Mouse (Mus musculus) testis, adult 2 months (tissue): ENCODE results near the gene Jade1. TPM values are rescaled to one million over a fixed set of nuclear protein-coding genes. Genes with fewer than 3 reads are reported as not detected.

ENCODE experiments used
- H3K27ac ChIP-seq: fragments of 200-500 bp; 2 replicates; pipeline ENCODE4 v1.5.1; 2012; ENCODE audit warnings: low read depth, low read length; ENCODE audit not compliant: control insufficient read depth, insufficient read depth
- H3K27me3 ChIP-seq: fragments of 200-500 bp; 2 replicates; pipeline ENCODE4 v1.6.1; 2012; ENCODE audit warnings: mild to moderate bottlenecking, low read length, moderate library complexity; ENCODE audit not compliant: control insufficient read depth, insufficient read depth
- H3K36me3 ChIP-seq: fragments of 200-500 bp; 2 replicates; pipeline ENCODE4 v1.6.1; 2012; ENCODE audit warnings: mild to moderate bottlenecking, low read length; ENCODE audit not compliant: control insufficient read depth, insufficient read depth
- H3K4me1 ChIP-seq: fragments of 200-500 bp; 2 replicates; pipeline ENCODE4 v1.6.1; 2012; ENCODE audit warnings: low read length; ENCODE audit not compliant: control insufficient read depth, insufficient read depth
- H3K4me3 ChIP-seq: fragments of 200-500 bp; 2 replicates; pipeline ENCODE4 v1.5.1; 2012; ENCODE audit warnings: low read depth, mild to moderate bottlenecking, low read length, moderate library complexity, mixed read lengths; ENCODE audit not compliant: control insufficient read depth
- CTCF ChIP-seq: fragments of 200-500 bp; IDR thresholded peaks from 2 replicates; pipeline ENCODE4 v1.5.1; 2012; ENCODE audit warnings: low read depth, mild to moderate bottlenecking, inconsistent platforms, low read length, moderate library complexity; ENCODE audit not compliant: control insufficient read depth, insufficient read depth, insufficient replicate concordance
- POLR2A ChIP-seq: fragments of 200-500 bp; IDR thresholded peaks from 2 replicates; pipeline ENCODE4 v1.6.1; 2012; ENCODE audit warnings: low read depth, mild to moderate bottlenecking, inconsistent platforms, low read length, moderate library complexity; ENCODE audit not compliant: control insufficient read depth
- polyA plus RNA-seq: library from polyadenylated mRNA; depleted of rRNA; stranded (reverse); fragments of >200 nt; gene quantifications from 2 replicates; pipeline ENCODE4 v1.2.3, GENCODE M21; 2012

The Jade1 gene
- polyA plus RNA-seq, 1 experiment: 9.1 TPM

DNA sequence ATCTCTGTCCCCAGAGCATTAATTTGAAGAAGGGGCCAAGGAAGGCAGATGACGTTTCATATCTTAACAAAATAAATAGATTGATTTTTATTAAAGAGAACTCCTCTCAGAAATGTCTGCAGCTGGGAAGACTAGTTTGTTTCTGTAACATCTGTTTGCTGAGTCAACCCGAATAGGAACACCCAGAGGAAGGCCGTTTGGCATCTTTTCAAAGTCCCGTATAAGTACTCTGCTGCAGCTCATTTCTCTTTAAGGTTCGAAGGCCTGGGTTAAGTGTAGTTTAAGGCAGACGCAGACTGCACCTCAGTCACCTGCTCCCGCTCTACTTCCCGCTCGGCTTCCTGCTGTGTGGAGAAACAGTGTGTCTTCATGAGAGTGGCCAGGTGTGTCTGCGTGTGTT lies 47.4 kb downstream of the Jade1 start:
- no peak overlapping the region for H3K4me3 ChIP-seq
- TF ChIP-seq CTCF (no peak), POLR2A (no peak)
- H3K27me3 ChIP-seq: no peaks in the 10 kb centered on the region
- H3K4me1 ChIP-seq: no peaks in the 10 kb centered on the region
- H3K36me3 ChIP-seq: no peaks in the 10 kb centered on the region
- no peak overlapping the region for H3K27ac ChIP-seq

DNA sequence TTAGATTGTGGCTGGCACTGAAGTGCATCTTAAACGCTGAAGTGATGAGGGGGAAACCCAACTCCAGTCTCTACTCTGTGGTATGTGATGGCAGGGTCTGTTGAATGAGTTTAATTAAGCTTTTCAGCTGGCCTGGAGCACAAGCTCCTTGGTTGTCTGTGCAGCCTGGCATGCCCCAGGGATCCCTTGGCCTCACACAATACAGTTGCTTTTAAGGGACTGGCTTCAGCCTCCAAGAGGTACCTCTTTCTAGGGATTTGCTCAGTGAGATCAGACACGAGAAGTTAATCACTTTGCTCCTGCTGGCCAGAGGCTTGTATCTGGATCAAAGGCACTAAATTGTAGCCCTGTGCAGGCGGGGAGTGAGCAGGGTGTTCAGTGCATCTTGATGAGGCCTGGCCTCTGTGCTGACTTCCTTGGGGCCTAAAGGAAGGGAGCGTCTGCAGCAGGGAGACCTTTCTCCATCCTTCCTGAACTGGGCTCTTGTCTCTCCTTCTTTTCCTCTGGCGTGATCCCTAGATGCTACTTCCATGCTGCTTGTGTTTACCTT lies 48.0 kb downstream of the Jade1 start:
- H3K27ac ChIP-seq: no peak overlapping the region
- no peak overlapping the region for H3K4me3 ChIP-seq
- no peaks in the 10 kb centered on the region for H3K4me1 ChIP-seq
- TF ChIP-seq CTCF: no peak
- H3K36me3 ChIP-seq: no peaks in the 10 kb centered on the region
- H3K27me3 ChIP-seq: no peaks in the 10 kb centered on the region

DNA sequence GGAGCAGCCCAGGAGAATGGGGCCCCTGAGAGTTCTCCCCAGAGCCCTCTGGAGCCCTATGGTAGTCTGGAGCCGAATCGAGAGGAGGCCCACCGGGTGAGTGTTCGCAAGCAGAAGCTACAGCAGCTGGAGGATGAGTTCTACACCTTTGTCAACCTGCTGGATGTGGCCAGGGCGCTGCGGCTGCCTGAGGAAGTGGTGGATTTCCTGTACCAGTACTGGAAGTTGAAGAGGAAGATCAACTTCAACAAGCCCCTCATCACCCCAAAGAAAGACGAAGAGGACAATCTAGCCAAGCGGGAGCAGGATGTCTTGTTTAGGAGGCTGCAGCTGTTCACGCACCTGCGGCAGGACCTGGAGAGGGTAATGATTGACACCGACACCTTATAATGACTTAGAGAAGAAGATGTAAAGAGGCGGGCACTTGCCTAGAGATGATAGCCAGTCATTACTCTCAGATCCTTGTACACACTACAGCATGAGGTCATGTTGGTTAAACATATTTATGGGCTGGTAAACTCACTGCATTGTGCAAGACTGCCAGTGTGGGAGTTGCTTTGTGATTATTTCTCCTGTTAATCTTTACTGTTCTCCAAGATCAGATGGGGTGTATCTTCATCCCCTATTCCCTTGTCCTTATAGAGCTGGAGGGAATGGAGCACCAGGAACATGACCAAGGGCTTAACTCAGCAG lies 49.2 kb downstream of the Jade1 start:
- no peaks in the 10 kb centered on the region for H3K4me1 ChIP-seq
- TF ChIP-seq POLR2A: no peak
- TF ChIP-seq CTCF: no peak
- no peaks in the 10 kb centered on the region for H3K36me3 ChIP-seq
- H3K4me3 ChIP-seq: no peak overlapping the region
- no peak overlapping the region for H3K27ac ChIP-seq
- H3K27me3 ChIP-seq: no peaks in the 10 kb centered on the region

DNA sequence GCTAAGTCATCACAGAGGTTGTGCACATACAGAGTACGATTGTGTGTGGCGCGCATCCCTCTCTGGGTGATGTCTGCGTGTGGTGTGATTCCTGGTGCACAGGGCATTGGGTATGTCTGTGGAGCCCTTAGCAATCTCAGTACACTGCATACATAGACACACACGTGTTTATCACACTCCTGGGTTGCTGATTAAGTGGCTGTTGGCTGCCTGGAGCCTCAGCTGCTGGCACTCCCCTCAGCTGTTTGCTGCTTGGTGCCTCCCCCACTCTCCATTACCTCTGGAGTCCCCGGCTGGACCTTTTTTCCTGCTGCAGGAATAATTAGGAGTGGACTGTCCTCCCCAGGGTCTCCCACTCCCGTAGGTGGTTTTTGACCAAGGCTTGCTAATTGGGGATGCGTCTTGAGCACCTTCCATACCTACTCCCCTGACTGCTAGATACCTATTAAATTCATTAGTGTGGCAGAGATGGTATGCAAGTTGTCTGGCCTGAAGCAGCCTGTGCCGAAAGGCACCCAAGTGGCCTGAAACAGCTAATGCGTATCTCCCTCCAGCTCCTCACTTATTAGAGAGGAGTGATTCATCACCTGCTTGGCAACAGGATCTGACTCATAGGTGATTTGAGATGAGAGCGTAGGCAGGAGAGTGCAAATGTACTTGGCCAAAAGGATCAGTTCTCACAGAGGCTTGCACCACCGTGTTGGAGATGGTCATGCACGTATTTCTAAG lies 50.2 kb downstream of the Jade1 start:
- no peak overlapping the region for H3K27ac ChIP-seq
- H3K27me3 ChIP-seq: no peaks in the 10 kb centered on the region
- no peaks in the 10 kb centered on the region for H3K4me1 ChIP-seq
- no peak for TF ChIP-seq CTCF
- TF ChIP-seq POLR2A: no peak
- no peaks in the 10 kb centered on the region for H3K36me3 ChIP-seq
- no peak overlapping the region for H3K4me3 ChIP-seq

DNA sequence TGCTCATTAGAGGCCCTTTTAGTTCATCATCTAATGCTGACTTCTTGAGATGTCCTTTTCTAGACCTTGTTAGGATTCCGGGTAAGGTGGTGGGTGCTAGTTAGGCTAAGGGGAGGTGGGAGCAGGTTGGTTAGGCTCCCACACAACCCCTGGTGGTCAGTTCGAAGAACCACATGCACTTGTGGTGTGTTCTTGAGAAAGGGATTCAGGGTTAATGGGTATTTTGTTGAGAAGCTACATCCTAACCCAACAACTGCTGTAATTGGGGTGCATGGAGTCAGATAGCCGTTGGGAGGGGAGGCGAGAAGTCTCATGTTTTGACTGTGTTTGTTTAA lies 50.8 kb downstream of the Jade1 start:
- Histone ChIP-seq H3K27ac (no peak overlapping the region), H3K36me3 (no peaks in the 10 kb centered on the region), H3K27me3 (no peaks in the 10 kb centered on the region), H3K4me3 (no peak overlapping the region), H3K4me1 (no peaks in the 10 kb centered on the region)
- TF ChIP-seq CTCF: no peak
- TF ChIP-seq POLR2A: no peak

DNA sequence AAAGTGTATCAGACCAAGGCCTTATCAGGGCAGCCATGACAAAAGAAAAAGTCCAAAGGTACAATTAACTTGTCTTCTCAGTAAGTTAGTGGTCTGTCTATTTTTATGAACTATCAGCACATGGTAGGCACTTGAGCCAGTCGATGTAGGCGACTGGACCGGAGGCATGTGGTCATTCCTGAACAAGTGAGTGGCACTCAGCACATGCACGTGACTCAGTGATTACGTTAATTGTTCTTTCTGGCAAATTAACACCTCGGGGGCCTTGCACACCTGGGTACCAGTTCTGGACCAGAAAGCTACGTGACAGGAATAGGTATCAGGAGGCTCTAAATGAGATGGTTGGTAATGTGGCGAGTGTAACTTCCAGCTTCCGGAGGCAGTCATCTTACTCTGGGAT lies 51.5 kb downstream of the Jade1 start:
- no peak for TF ChIP-seq CTCF
- TF ChIP-seq POLR2A: no peak
- Histone ChIP-seq H3K27me3 (no peaks in the 10 kb centered on the region), H3K4me1 (no peaks in the 10 kb centered on the region), H3K27ac (no peak overlapping the region), H3K36me3 (no peaks in the 10 kb centered on the region), H3K4me3 (no peak overlapping the region)

DNA sequence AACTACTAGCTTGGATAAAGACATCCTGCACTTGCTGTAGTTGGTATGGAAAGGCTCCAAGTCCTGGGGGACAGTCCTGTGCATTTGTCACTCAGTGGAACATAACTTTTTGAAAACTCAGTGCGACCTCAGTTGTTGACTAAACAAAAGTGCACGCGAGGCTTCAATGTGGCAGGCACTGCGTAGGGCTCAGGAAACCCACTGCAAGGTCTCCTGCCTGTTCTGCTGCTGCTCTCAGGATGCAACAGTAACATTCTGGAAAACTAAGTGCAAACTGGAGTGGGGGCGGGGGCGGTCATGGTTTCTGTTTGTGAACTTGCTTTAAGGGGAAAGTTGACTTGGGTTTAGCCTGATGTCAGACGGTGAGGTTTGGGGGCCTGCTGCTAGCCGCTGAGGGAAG lies 51.9 kb downstream of the Jade1 start:
- H3K27ac ChIP-seq: no peak overlapping the region
- H3K36me3 ChIP-seq: no peaks in the 10 kb centered on the region
- H3K27me3 ChIP-seq: no peaks in the 10 kb centered on the region
- H3K4me3 ChIP-seq: no peak overlapping the region
- TF ChIP-seq POLR2A (no peak), CTCF (no peak)
- no peaks in the 10 kb centered on the region for H3K4me1 ChIP-seq

DNA sequence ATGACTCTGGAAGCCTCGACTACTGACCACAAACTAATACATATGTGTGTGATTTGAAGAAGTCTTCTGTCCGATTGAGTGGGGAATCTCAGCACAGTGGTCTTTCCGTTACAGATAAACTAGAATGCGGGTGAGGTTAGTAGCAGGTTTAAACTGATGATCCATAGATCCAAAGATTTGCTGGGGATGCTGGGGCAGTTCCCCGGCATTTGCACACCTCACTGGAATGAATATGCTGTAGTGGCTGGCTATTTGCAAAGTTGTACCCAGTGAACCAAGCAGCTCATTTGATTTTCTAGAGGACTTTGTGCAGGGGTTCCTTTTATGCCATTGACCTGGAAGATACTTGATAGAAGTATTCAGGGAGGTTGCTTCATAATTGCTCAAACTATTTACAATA lies 53.5 kb downstream of the Jade1 start:
- Histone ChIP-seq H3K36me3 (no peaks in the 10 kb centered on the region; the same call in 1 of the 2 replicates), H3K27me3 (no peaks in the 10 kb centered on the region), H3K27ac (no peak overlapping the region), H3K4me1 (no peaks in the 10 kb centered on the region), H3K4me3 (no peak overlapping the region)
- TF ChIP-seq CTCF: no peak
- no peak for TF ChIP-seq POLR2A
